Mouse (Mus musculus) CD8-positive naive resting alpha-beta T cell, adult 2 months (primary cell): Measurements from ENCODE around the gene Iqck.

ENCODE experiments used
- DNase-seq, 2 experiments: peaks; one replicate each; pipeline ENCODE4 v3.0.0; 2022; ENCODE audit warnings: low read depth in 2 of 2, low spot score in 2 of 2

Gene Iqck

GRCm38 (mm10) chr7:118911571-118911970 is 56.0 kb downstream of the Iqck start:
- DNase-seq = no peak

GRCm38 (mm10) chr7:118912049-118912490 is 56.5 kb downstream of the Iqck start:
- no peak for DNase-seq

- no peak for DNase-seq
These were observed 59.1 kb downstream of the Iqck start for GRCm38 (mm10) chr7:118914561-118915165.

- no peak for DNase-seq
These were observed 63.9 kb downstream of the Iqck start for GRCm38 (mm10) chr7:118919261-118920006.

GRCm38 (mm10) chr7:118922441-118923202 is 67.1 kb downstream of the Iqck start:
- DNase-seq = no peak

GRCm38 (mm10) chr7:118925547-118925946 is 70.0 kb downstream of the Iqck start:
- no peak for DNase-seq

GRCm38 (mm10) chr7:118926516-118927260 is 71.1 kb downstream of the Iqck start:
- DNase-seq = no peak

- DNase-seq = no peak
These were observed 71.7 kb downstream of the Iqck start for GRCm38 (mm10) chr7:118927279-118927678.

GRCm38 (mm10) chr7:118928316-118928715 is 72.8 kb downstream of the Iqck start:
- no peak for DNase-seq

- DNase-seq = no peak
These were observed 73.4 kb downstream of the Iqck start for GRCm38 (mm10) chr7:118928916-118929315.

GRCm38 (mm10) chr7:118929601-118930311 is 74.2 kb downstream of the Iqck start:
- DNase-seq = no peak

- no peak for DNase-seq
These were observed 76.2 kb downstream of the Iqck start for GRCm38 (mm10) chr7:118931502-118932395.

GRCm38 (mm10) chr7:118935306-118935705 is 79.8 kb downstream of the Iqck start:
- no peak for DNase-seq

- no peak for DNase-seq
These were observed 81.3 kb downstream of the Iqck start for GRCm38 (mm10) chr7:118936844-118937243.

- no peak for DNase-seq
These were observed 82.2 kb downstream of the Iqck start for GRCm38 (mm10) chr7:118937469-118938387.

- no peak for DNase-seq
These were observed 86.7 kb downstream of the Iqck start for GRCm38 (mm10) chr7:118942297-118942696.

- DNase-seq = no peak
These were observed 87.6 kb downstream of the Iqck start for GRCm38 (mm10) chr7:118943170-118943569.

- DNase-seq = no peak
These were observed 89.3 kb downstream of the Iqck start for GRCm38 (mm10) chr7:118944884-118945283.

- DNase-seq = no peak
These were observed 91.7 kb downstream of the Iqck start for GRCm38 (mm10) chr7:118947241-118947640.
